In genomic region chr1:84102052-84102451, GRCm38 (mm10) we compare ENCODE assay signal across 12 mouse cellular contexts.
DNase-seq lines count a peak whose midpoint lies in the region; ATAC-seq and TF ChIP-seq lines count a peak whose summit lies in the region.
"Had no signal": no experiment of that assay in that cellular context is flagged by ENCODE, and none has a peak within 500 bp of the region (broad histone marks: within the 10 kb centered on the region; RNA-seq: fewer than 3 reads in every experiment).

No protein-coding gene starts in this region.

- H3K9ac ChIP-seq in intestine, postnatal 0 days (ENCODE audit: low read depth, low read length): no peak overlapping the region
- no peak overlapping the region for H3K9ac ChIP-seq in intestine, embryonic 15.5 days
- no peak overlapping the region for H3K9ac ChIP-seq in midbrain, postnatal 0 days (replicated peaks; ENCODE audit: low read length, poor library complexity, severe bottlenecking)
- H3K9ac ChIP-seq in midbrain, embryonic 11.5 days (ENCODE audit: low read length): no peak overlapping the region
- H3K9ac ChIP-seq: heart, embryonic 13.5 days had no signal

- no peaks in the 10 kb centered on the region for H3K27me3 ChIP-seq in cerebellum, adult 2 months (ENCODE audit: control insufficient read depth, insufficient read depth, low read length)
- no peaks in the 10 kb centered on the region for H3K27me3 ChIP-seq in intestine, postnatal 0 days (replicated peaks; ENCODE audit: control insufficient read depth, insufficient read depth, low read length)
- no peaks in the 10 kb centered on the region for H3K27me3 ChIP-seq in intestine, embryonic 15.5 days (replicated peaks)
- no peaks in the 10 kb centered on the region for H3K27me3 ChIP-seq in midbrain, postnatal 0 days (ENCODE audit: insufficient read depth, low read length)
- no peaks in the 10 kb centered on the region for H3K27me3 ChIP-seq in midbrain, embryonic 11.5 days (ENCODE audit: control insufficient read depth, insufficient read depth, low read length)
- H3K27me3 ChIP-seq: heart, embryonic 13.5 days had no signal

- 82% methylated on average over 2 of the region's 2 CpGs for WGBS in cerebellum, adult 2 months
- 79% methylated on average over 2 of the region's 2 CpGs for WGBS in intestine, postnatal 0 days
- 87% methylated on average over 2 of the region's 2 CpGs for WGBS in intestine, embryonic 15.5 days
- WGBS in midbrain, postnatal 0 days: 88% methylated on average over 2 of the region's 2 CpGs
- WGBS in midbrain, embryonic 11.5 days: 83% methylated on average over 2 of the region's 2 CpGs

- H3K4me2 ChIP-seq in intestine, postnatal 0 days (replicated peaks; ENCODE audit: low read depth): no peak overlapping the region
- H3K4me2 ChIP-seq in intestine, embryonic 15.5 days (replicated peaks): no peak overlapping the region
- H3K4me2 ChIP-seq in midbrain, postnatal 0 days (ENCODE audit: low read depth, low read length, poor library complexity, severe bottlenecking): no peak overlapping the region
- H3K4me2 ChIP-seq in midbrain, embryonic 11.5 days: no peak overlapping the region
- H3K4me2 ChIP-seq: heart, embryonic 13.5 days had no signal

- H3K4me3 ChIP-seq in cerebellum, adult 2 months (replicated peaks; ENCODE audit: insufficient read depth, low read depth, low read length): no peak overlapping the region
- H3K4me3 ChIP-seq in intestine, postnatal 0 days (ENCODE audit: low read depth, low read length): no peak overlapping the region
- no peak overlapping the region for H3K4me3 ChIP-seq in intestine, embryonic 15.5 days (replicated peaks)
- no peak overlapping the region for H3K4me3 ChIP-seq in midbrain, postnatal 0 days (ENCODE audit: low read depth, low read length)
- H3K4me3 ChIP-seq in midbrain, embryonic 11.5 days (ENCODE audit: low read depth, low read length): no peak overlapping the region
- H3K4me3 ChIP-seq: heart, embryonic 13.5 days; midbrain, embryonic 10.5 days had no signal

- H3K27ac ChIP-seq in cerebellum, adult 2 months (ENCODE audit: insufficient read depth, low read length): no peak overlapping the region
- H3K27ac ChIP-seq in intestine, postnatal 0 days (ENCODE audit: low read depth, low read length): no peak overlapping the region
- H3K27ac ChIP-seq in intestine, embryonic 15.5 days: no peak overlapping the region
- no peak overlapping the region for H3K27ac ChIP-seq in midbrain, postnatal 0 days (ENCODE audit: low read depth, low read length)
- no peak overlapping the region for H3K27ac ChIP-seq in midbrain, embryonic 11.5 days (ENCODE audit: low read depth, low read length)
- H3K27ac ChIP-seq: heart, embryonic 13.5 days; midbrain, embryonic 10.5 days had no signal

- H3K36me3 ChIP-seq in intestine, postnatal 0 days (ENCODE audit: control insufficient read depth, insufficient read depth): no peaks in the 10 kb centered on the region
- H3K36me3 ChIP-seq in intestine, embryonic 15.5 days: no peaks in the 10 kb centered on the region
- no peaks in the 10 kb centered on the region for H3K36me3 ChIP-seq in midbrain, postnatal 0 days (ENCODE audit: insufficient read depth, low read length)
- H3K36me3 ChIP-seq in midbrain, embryonic 11.5 days (ENCODE audit: control insufficient read depth, insufficient read depth, low read length): no peaks in the 10 kb centered on the region
- H3K36me3 ChIP-seq: heart, embryonic 13.5 days; midbrain, embryonic 10.5 days had no signal

- no peak for DNase-seq in cerebellum, adult 2 months
- DNase-seq in cerebellum, postnatal 25 days: no peak
- DNase-seq in midbrain, postnatal 0 days (ENCODE audit: low spot score): no peak
- DNase-seq in midbrain, embryonic 11.5 days (ENCODE audit: low spot score, missing footprints): no peak
- no peak for DNase-seq in right cerebral cortex, postnatal 36 days (ENCODE audit: low spot score in 2 of 2)
- DNase-seq in frontal cortex, postnatal 10 days (ENCODE audit: low spot score in 2 of 2): no peak
- DNase-seq: cerebellum, adult 9-11 months; lung, adult 18-20 months had no signal

- ATAC-seq in intestine, postnatal 0 days: no peak
- no peak for ATAC-seq in intestine, embryonic 15.5 days
- ATAC-seq in midbrain, postnatal 0 days (ENCODE audit: low FRiP score): no peak
- ATAC-seq in midbrain, embryonic 11.5 days (ENCODE audit: low FRiP score): no peak

- 0 out of 2 replicates have a peak, but pooled peaks have one; percentile 15 for TF ChIP-seq CTCF in cerebellum, adult 2 months (IDR thresholded peaks at IDR 0.05; ENCODE audit: borderline replicate concordance, insufficient read depth, low read depth, low read length)
- TF ChIP-seq CTCF in intestine, postnatal 0 days (IDR thresholded peaks at IDR 0.05; ENCODE audit: low read depth): peak; percentile 65
- TF ChIP-seq CTCF in midbrain, postnatal 0 days (IDR thresholded peaks at IDR 0.05): peak; percentile 47

- H3K9me3 ChIP-seq in intestine, postnatal 0 days (ENCODE audit: control insufficient read depth): no peaks in the 10 kb centered on the region
- H3K9me3 ChIP-seq in intestine, embryonic 15.5 days: no peaks in the 10 kb centered on the region
- no peaks in the 10 kb centered on the region for H3K9me3 ChIP-seq in midbrain, postnatal 0 days (ENCODE audit: low read length)
- no peaks in the 10 kb centered on the region for H3K9me3 ChIP-seq in midbrain, embryonic 11.5 days (ENCODE audit: control insufficient read depth, low read length)
- H3K9me3 ChIP-seq: heart, embryonic 13.5 days; midbrain, embryonic 10.5 days had no signal

- TF ChIP-seq POLR2A in cerebellum, adult 2 months (IDR thresholded peaks at IDR 0.05; ENCODE audit: borderline replicate concordance, insufficient read depth, low read length): no peak

- no peaks in the 10 kb centered on the region for H3K4me1 ChIP-seq in cerebellum, adult 2 months (ENCODE audit: control insufficient read depth, insufficient read depth, low read length)
- H3K4me1 ChIP-seq in intestine, postnatal 0 days (replicated peaks; ENCODE audit: control insufficient read depth, insufficient read depth, low read length): no peaks in the 10 kb centered on the region
- H3K4me1 ChIP-seq in intestine, embryonic 15.5 days (replicated peaks): no peaks in the 10 kb centered on the region
- no peaks in the 10 kb centered on the region for H3K4me1 ChIP-seq in midbrain, postnatal 0 days (ENCODE audit: insufficient read depth, low read length)
- no peaks in the 10 kb centered on the region for H3K4me1 ChIP-seq in midbrain, embryonic 11.5 days (ENCODE audit: control insufficient read depth, insufficient read depth, low read length)
- H3K4me1 ChIP-seq: heart, embryonic 13.5 days; midbrain, embryonic 10.5 days had no signal

Comparison
In these comparisons a context has a peak if more than half of its experiments do, and no peak if none do; other contexts are left out.
1. CTCF ChIP-seq: peak in every context shown above with its lines; median percentile 65 in intestine, postnatal 0 days; 47 in midbrain, postnatal 0 days; 15 in cerebellum, adult 2 months.